Mouse (Mus musculus) heart, postnatal 36 days (tissue): ENCODE measurements around the gene Ccdc167. TPM values are rescaled to one million over a fixed set of nuclear protein-coding genes. Genes with fewer than 3 reads are reported as not detected.

Source experiments
- DNase-seq, 2 experiments: peaks; one replicate each; pipeline ENCODE4 v3.0.0; 2021 to 2022
- intact Hi-C: fragments of 180-260 bp; cut with DNase I; formaldehyde crosslinking; loops from one replicate; pipeline ENCODE4 v1.15.1; 2025
- total RNA-seq, 2 experiments: library from RNA; stranded (reverse); gene quantifications; 2 replicates each; pipeline ENCODE4 v1.2.3; 2021

Ccdc167 gene
- 10 to 100 TPM; 11.0 to 11.6 TPM for total RNA-seq

GRCm38 (mm10) chr17:29716732-29717445 lies at the start of gene Ccdc167:
Gene Ccdc167 (minus strand): TSS chr17:29717044.
- intact Hi-C loops = loop anchor here (5.0 kb wide), 1 partner anchor 100 kb away; no protein-coding TSS in a partner anchor
- peak; percentile 97 to 98 for DNase-seq

GRCm38 (mm10) chr17:29765380-29765779 lies 48.5 kb upstream of the Ccdc167 start:
- intact Hi-C loops = no loop called here
- no peak for DNase-seq

GRCm38 (mm10) chr17:29762551-29762950 lies 45.7 kb upstream of the Ccdc167 start:
- intact Hi-C loops = no loop called here
- DNase-seq = peak; percentile 13 to 53

GRCm38 (mm10) chr17:29761938-29762337 lies 45.1 kb upstream of the Ccdc167 start:
- DNase-seq = no peak
- intact Hi-C loops = no loop called here

GRCm38 (mm10) chr17:29760404-29761375 lies 43.8 kb upstream of the Ccdc167 start:
- DNase-seq = peak in 1 of 2 experiments; percentile 22
- intact Hi-C loops = no loop called here

GRCm38 (mm10) chr17:29759963-29760362 lies 43.1 kb upstream of the Ccdc167 start:
- intact Hi-C loops = no loop called here
- peak; percentile 16 to 28 for DNase-seq

- DNase-seq = no peak
- intact Hi-C loops = no loop called here
These were observed 39.5 kb upstream of the Ccdc167 start for GRCm38 (mm10) chr17:29756381-29756780.

GRCm38 (mm10) chr17:29754510-29754909 lies 37.7 kb upstream of the Ccdc167 start:
- no peak for DNase-seq
- intact Hi-C loops = no loop called here

- intact Hi-C loops = no loop called here
- DNase-seq = no peak
These were observed 30.6 kb upstream of the Ccdc167 start for GRCm38 (mm10) chr17:29747466-29747865.

- DNase-seq = peak in 1 of 2 experiments; percentile 12
- intact Hi-C loops = no loop called here
These were observed 21.3 kb upstream of the Ccdc167 start for GRCm38 (mm10) chr17:29737849-29738804.

GRCm38 (mm10) chr17:29736448-29737014 lies 19.7 kb upstream of the Ccdc167 start:
- intact Hi-C loops = no loop called here
- DNase-seq = no peak

- no peak for DNase-seq
- intact Hi-C loops = no loop called here
These were observed 15.7 kb upstream of the Ccdc167 start for GRCm38 (mm10) chr17:29732522-29732921.

- no peak for DNase-seq
- intact Hi-C loops = no loop called here
These were observed 15.1 kb upstream of the Ccdc167 start for GRCm38 (mm10) chr17:29731953-29732325.

- intact Hi-C loops = no loop called here
- no peak for DNase-seq
These were observed 14.6 kb upstream of the Ccdc167 start for GRCm38 (mm10) chr17:29731266-29731952.

- peak in 1 of 2 experiments; percentile 23 for DNase-seq
- intact Hi-C loops = no loop called here
These were observed 13.8 kb upstream of the Ccdc167 start for GRCm38 (mm10) chr17:29730510-29731265.

GRCm38 (mm10) chr17:29728082-29728481 lies 11.2 kb upstream of the Ccdc167 start:
- no peak for DNase-seq
- intact Hi-C loops = no loop called here

GRCm38 (mm10) chr17:29725027-29725620 lies 8.3 kb upstream of the Ccdc167 start:
- intact Hi-C loops = no loop called here
- DNase-seq = no peak

GRCm38 (mm10) chr17:29724610-29725009 lies 7.8 kb upstream of the Ccdc167 start:
- DNase-seq = no peak
- intact Hi-C loops = no loop called here
